18 mouse cellular contexts compared by ENCODE assay signal in the genomic region with DNA sequence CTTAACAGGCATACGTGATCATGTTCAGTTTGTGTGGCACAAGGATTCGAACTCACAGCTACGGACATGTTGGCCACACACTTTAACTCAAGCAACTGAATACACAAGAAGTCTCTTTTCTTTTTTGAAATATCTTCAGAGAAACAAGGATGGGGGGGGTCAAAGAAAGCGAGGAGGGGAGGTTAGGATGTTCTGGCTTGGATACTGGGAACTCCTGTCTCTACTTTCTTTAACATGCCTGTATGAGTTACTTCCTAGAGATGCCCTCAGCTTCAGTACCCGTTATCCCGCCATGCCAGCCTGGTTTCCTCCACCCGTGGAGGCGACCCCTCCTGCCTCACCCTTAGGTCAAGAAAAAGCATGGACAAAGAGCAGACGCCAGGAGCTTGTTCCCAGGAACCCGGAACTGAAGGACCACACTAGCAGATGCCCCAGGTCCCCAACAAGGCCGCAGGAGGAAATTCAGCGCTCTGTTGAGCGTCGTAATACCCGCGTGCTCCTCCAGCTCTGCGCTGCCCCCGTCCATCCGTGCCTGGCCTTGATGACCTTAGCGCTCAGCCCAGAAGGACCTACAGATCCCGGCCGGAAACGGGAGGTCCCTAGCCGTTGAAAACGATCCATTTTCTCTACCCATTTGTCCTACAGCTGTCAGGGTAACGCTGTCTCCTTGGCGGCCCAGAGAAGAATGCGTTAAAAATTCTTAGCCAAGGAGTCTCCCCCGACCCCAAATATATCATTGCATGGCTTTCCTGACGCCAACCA. TPM values are rescaled to one million over a fixed set of nuclear protein-coding genes. Genes with fewer than 3 reads are reported as not detected.
DNase-seq lines count a peak whose midpoint lies in the region; ATAC-seq lines count a peak whose summit lies in the region.
"Had no signal": no experiment of that assay in that cellular context is flagged by ENCODE, and none has a peak within 500 bp of the region (broad histone marks: within the 10 kb centered on the region; RNA-seq: fewer than 3 reads in every experiment).

No protein-coding gene starts in this region.

- H3K4me2 ChIP-seq in hindbrain, embryonic 16.5 days (ENCODE audit: low read length), result no peak overlapping the region
- H3K4me2 ChIP-seq in hindbrain, embryonic 12.5 days (replicated peaks), result peak overlapping the region; percentile 24
- peak overlapping the region; percentile 48 for H3K4me2 ChIP-seq in neural tube, embryonic 12.5 days (replicated peaks)
- no peak overlapping the region for H3K4me2 ChIP-seq in kidney, embryonic 14.5 days (replicated peaks; ENCODE audit: low read depth, low read length)
- H3K4me2 ChIP-seq: forebrain, embryonic 15.5 days; heart, embryonic 15.5 days; liver, embryonic 11.5 days had no signal

- H3K9ac ChIP-seq in hindbrain, embryonic 16.5 days (ENCODE audit: low read depth, low read length), result no peak overlapping the region
- H3K9ac ChIP-seq in hindbrain, embryonic 12.5 days, result no peak overlapping the region
- H3K9ac ChIP-seq in neural tube, embryonic 12.5 days, result no peak overlapping the region
- H3K9ac ChIP-seq in kidney, embryonic 14.5 days (ENCODE audit: low read depth, low read length), result no peak overlapping the region
- H3K9ac ChIP-seq: forebrain, embryonic 15.5 days; heart, embryonic 15.5 days had no signal

- H3K9me3 ChIP-seq in hindbrain, embryonic 10.5 days, result no peaks in the 10 kb centered on the region
- no peaks in the 10 kb centered on the region for H3K9me3 ChIP-seq in hindbrain, embryonic 16.5 days (ENCODE audit: control insufficient read depth, low read length)
- H3K9me3 ChIP-seq in hindbrain, embryonic 12.5 days (replicated peaks), result no peaks in the 10 kb centered on the region
- no peaks in the 10 kb centered on the region for H3K9me3 ChIP-seq in neural tube, embryonic 12.5 days
- H3K9me3 ChIP-seq in kidney, embryonic 14.5 days (ENCODE audit: control insufficient read depth, low read length), result no peaks in the 10 kb centered on the region
- H3K9me3 ChIP-seq: forebrain, embryonic 15.5 days; heart, embryonic 15.5 days had no signal

- 4% methylated on average over 30 of the region's 30 CpGs for WGBS in hindbrain, embryonic 10.5 days
- 5% methylated on average over 30 of the region's 30 CpGs for WGBS in hindbrain, embryonic 16.5 days
- 5% methylated on average over 30 of the region's 30 CpGs for WGBS in hindbrain, embryonic 12.5 days
- 3% methylated on average over 30 of the region's 30 CpGs for WGBS in neural tube, embryonic 12.5 days
- WGBS in kidney, embryonic 14.5 days, result 6% methylated on average over 30 of the region's 30 CpGs

- no peaks in the 10 kb centered on the region for H3K36me3 ChIP-seq in hindbrain, embryonic 10.5 days
- no peaks in the 10 kb centered on the region for H3K36me3 ChIP-seq in hindbrain, embryonic 16.5 days (ENCODE audit: control insufficient read depth, insufficient read depth, low read length)
- no peaks in the 10 kb centered on the region for H3K36me3 ChIP-seq in hindbrain, embryonic 12.5 days
- H3K36me3 ChIP-seq in neural tube, embryonic 12.5 days, result no peaks in the 10 kb centered on the region
- no peaks in the 10 kb centered on the region for H3K36me3 ChIP-seq in kidney, embryonic 14.5 days (ENCODE audit: control insufficient read depth, insufficient read depth, low read length)
- H3K36me3 ChIP-seq: forebrain, embryonic 15.5 days; heart, embryonic 15.5 days had no signal

- no peak overlapping the region for H3K27ac ChIP-seq in hindbrain, embryonic 10.5 days
- H3K27ac ChIP-seq in hindbrain, embryonic 16.5 days (ENCODE audit: low read depth, low read length), result no peak overlapping the region
- peak overlapping the region; percentile 72 for H3K27ac ChIP-seq in hindbrain, embryonic 12.5 days
- peak overlapping the region; percentile 10; the same call in 1 of the 2 replicates for H3K27ac ChIP-seq in neural tube, embryonic 12.5 days
- no peak overlapping the region for H3K27ac ChIP-seq in kidney, embryonic 14.5 days (ENCODE audit: low read depth, low read length)
- H3K27ac ChIP-seq: forebrain, embryonic 15.5 days; gastrocnemius, adult 2 months; heart, embryonic 15.5 days; macrophage had no signal

- peak; percentile 40 for DNase-seq in hindbrain, embryonic 10.5 days (ENCODE audit: low spot score)
- DNase-seq in embryo, embryonic 10.5 days (ENCODE audit: low spot score), result peak; percentile 70
- no peak for DNase-seq in gastrocnemius, postnatal 4 days (ENCODE audit: low spot score in 2 of 2)
- DNase-seq: B cell, adult 2 months; cerebellum, adult 8-10 months; gastrocnemius, adult 2 months; heart, adult 11 months; kidney, adult 8-10 months; lung, adult 2 months; thymus, postnatal 4 days had no signal

- no peak for ATAC-seq in hindbrain, embryonic 16.5 days
- ATAC-seq in hindbrain, embryonic 12.5 days (ENCODE audit: low FRiP score), result no peak
- ATAC-seq in neural tube, embryonic 12.5 days (ENCODE audit: low FRiP score, low read depth), result no peak
- ATAC-seq in kidney, embryonic 14.5 days (ENCODE audit: low FRiP score, low TSS enrichment), result no peak
- ATAC-seq: forebrain, embryonic 15.5 days had no signal

- H3K4me3 ChIP-seq in hindbrain, embryonic 10.5 days, result peak overlapping the region; percentile 20
- no peak overlapping the region for H3K4me3 ChIP-seq in hindbrain, embryonic 16.5 days (ENCODE audit: low read length)
- no peak overlapping the region for H3K4me3 ChIP-seq in hindbrain, embryonic 12.5 days
- H3K4me3 ChIP-seq in neural tube, embryonic 12.5 days, result 0 out of 2 replicates have a peak overlapping the region, but pooled peaks have one; percentile 5
- no peak overlapping the region for H3K4me3 ChIP-seq in kidney, embryonic 14.5 days (ENCODE audit: low read length)
- H3K4me3 ChIP-seq: forebrain, embryonic 15.5 days; gastrocnemius, adult 2 months; heart, embryonic 15.5 days had no signal

- peaks cover 97% of the 10 kb centered on the region for H3K27me3 ChIP-seq in hindbrain, embryonic 10.5 days (ENCODE audit: insufficient read depth, poor library complexity, severe bottlenecking)
- peaks cover 50% of the 10 kb centered on the region for H3K27me3 ChIP-seq in hindbrain, embryonic 16.5 days (replicated peaks; ENCODE audit: control insufficient read depth, insufficient read depth, low read length)
- peaks cover 93% of the 10 kb centered on the region for H3K27me3 ChIP-seq in hindbrain, embryonic 12.5 days
- peaks cover 78% of the 10 kb centered on the region for H3K27me3 ChIP-seq in neural tube, embryonic 12.5 days (replicated peaks)
- peaks cover 70% of the 10 kb centered on the region for H3K27me3 ChIP-seq in kidney, embryonic 14.5 days (ENCODE audit: control insufficient read depth, insufficient read depth, low read length)

- H3K4me1 ChIP-seq in hindbrain, embryonic 10.5 days (replicated peaks), result peaks cover 26% of the 10 kb centered on the region
- H3K4me1 ChIP-seq in hindbrain, embryonic 16.5 days (ENCODE audit: control insufficient read depth, insufficient read depth, low read depth, low read length), result peaks cover 9% of the 10 kb centered on the region
- peaks cover 26% of the 10 kb centered on the region for H3K4me1 ChIP-seq in hindbrain, embryonic 12.5 days
- H3K4me1 ChIP-seq in neural tube, embryonic 12.5 days, result peaks cover 32% of the 10 kb centered on the region
- H3K4me1 ChIP-seq in kidney, embryonic 14.5 days (ENCODE audit: control insufficient read depth, insufficient read depth, low read length), result peaks cover 8% of the 10 kb centered on the region

RNA-seq across cellular contexts. Expression of a gene that starts 35.6 kb away (rescaled TPM):
- polyA plus RNA-seq in hindbrain, embryonic 10.5 days (2016; fragmentation: Nextera tagmentation; extraction: Ambion mirVana), result 6.7 and 13.8 TPM in 2 replicates
- polyA plus RNA-seq in hindbrain, embryonic 16.5 days (2015; fragmentation: Nextera tagmentation; extraction: Ambion mirVana), result 8.4 and 9.0 TPM in 2 replicates
- 20.5 and 21.1 TPM in 2 replicates for polyA plus RNA-seq in hindbrain, embryonic 12.5 days (2016; fragmentation: Nextera tagmentation; extraction: Ambion mirVana)
- polyA plus RNA-seq in neural tube, embryonic 12.5 days (2016; fragmentation: Nextera tagmentation; extraction: Ambion mirVana), result 15.5 and 21.6 TPM in 2 replicates
- polyA plus RNA-seq in kidney, embryonic 14.5 days (2014; fragmentation: Nextera tagmentation; extraction: Ambion mirVana), result 3.6 and 4.8 TPM in 2 replicates
- under 1 TPM; 0.23 to 0.27 TPM for total RNA-seq in gastrocnemius, postnatal 4 days (2021)

Comparison
In these comparisons a context has a peak if more than half of its experiments do, and no peak if none do; other contexts are left out.
1. H3K27ac ChIP-seq: peak in hindbrain, embryonic 12.5 days (single experiment) and neural tube, embryonic 12.5 days (single experiment); none in hindbrain, embryonic 10.5 days (single experiment), hindbrain, embryonic 16.5 days (single experiment) and kidney, embryonic 14.5 days (single experiment).
2. H3K4me3 ChIP-seq: peak in hindbrain, embryonic 10.5 days (single experiment) and neural tube, embryonic 12.5 days (single experiment); none in hindbrain, embryonic 16.5 days (single experiment), hindbrain, embryonic 12.5 days (single experiment) and kidney, embryonic 14.5 days (single experiment).
3. H3K4me2 ChIP-seq: peak in hindbrain, embryonic 12.5 days (single experiment) and neural tube, embryonic 12.5 days (single experiment); none in hindbrain, embryonic 16.5 days (single experiment) and kidney, embryonic 14.5 days (single experiment).
4. DNase-seq: peak in hindbrain, embryonic 10.5 days (single experiment) and embryo, embryonic 10.5 days (single experiment); none in gastrocnemius, postnatal 4 days (0 of 2).